Mouse (Mus musculus) cerebellum, postnatal 4 days (tissue): ENCODE measurements at regions not wholly inside any gene's neighbourhood (a gene's known extent, or its start where the extent isn't known, plus 50 kb on each side); places are given as distances from the start of the nearest gene placed in this dataset.
A peak's percentile ranks its signal among the peaks of the same experiment; 100 is the strongest.
"Not testable (repeated sequence)": the region's sequence is repeated elsewhere in the genome, so short reads cannot be mapped to it uniquely, and the experiment has no call there.

ENCODE experiments used
- DNase-seq, 2 experiments: peaks; one replicate each; pipeline ENCODE4 v3.0.0; 2022; ENCODE audit warnings: low spot score in 2 of 2, mixed read lengths in 1 of 2

- not testable (repeated sequence) for DNase-seq
Observed at GRCm38 (mm10) chr17:13550896-13551267, 196.5 kb downstream of the Tcp10c start.

GRCm38 (mm10) chr17:13551693-13552404 lies 197.5 kb downstream of the Tcp10c start:
- DNase-seq: not testable (repeated sequence)

GRCm38 (mm10) chr17:13552840-13553239 lies 198.5 kb downstream of the Tcp10c start:
- DNase-seq: peak; percentile 47 to 57

- DNase-seq: not testable (repeated sequence)
Observed at GRCm38 (mm10) chr17:13555311-13556059, 201.1 kb downstream of the Tcp10c start.

GRCm38 (mm10) chr17:13556060-13556660 lies 201.8 kb downstream of the Tcp10c start:
- DNase-seq: not testable (repeated sequence)

GRCm38 (mm10) chr17:13558863-13559262 lies 201.5 kb upstream of the Afdn start:
- no peak for DNase-seq

GRCm38 (mm10) chr17:13561342-13561741 lies 199.0 kb upstream of the Afdn start:
- DNase-seq: no peak

- DNase-seq: no peak
Observed at GRCm38 (mm10) chr17:13562974-13563373, 197.4 kb upstream of the Afdn start.

- DNase-seq: no peak
Observed at GRCm38 (mm10) chr17:13564800-13565199, 195.5 kb upstream of the Afdn start.

GRCm38 (mm10) chr17:13566680-13567079 lies 193.7 kb upstream of the Afdn start:
- DNase-seq: no peak

GRCm38 (mm10) chr17:13567183-13567582 lies 193.2 kb upstream of the Afdn start:
- no peak for DNase-seq

GRCm38 (mm10) chr17:13570796-13571195 lies 189.5 kb upstream of the Afdn start:
- no peak for DNase-seq

GRCm38 (mm10) chr17:13572204-13572833 lies 188.0 kb upstream of the Afdn start:
- no peak for DNase-seq

- no peak for DNase-seq
Observed at GRCm38 (mm10) chr17:13573036-13573435, 187.3 kb upstream of the Afdn start.

GRCm38 (mm10) chr17:13574122-13574521 lies 186.2 kb upstream of the Afdn start:
- DNase-seq: no peak

- DNase-seq: no peak
Observed at GRCm38 (mm10) chr17:13574682-13575444, 185.5 kb upstream of the Afdn start.

GRCm38 (mm10) chr17:13577798-13578197 lies 182.5 kb upstream of the Afdn start:
- no peak for DNase-seq

- no peak for DNase-seq
Observed at GRCm38 (mm10) chr17:13581214-13581920, 179.0 kb upstream of the Afdn start.

- no peak for DNase-seq
Observed at GRCm38 (mm10) chr17:13581995-13582588, 178.2 kb upstream of the Afdn start.

- peak in 1 of 2 experiments; percentile 70 for DNase-seq
Observed at GRCm38 (mm10) chr17:13583475-13584233, 176.7 kb upstream of the Afdn start.
